ENCODE assay signal across 8 mouse cellular contexts in genomic region chr1:84283119-84283518, GRCm38 (mm10).
DNase-seq lines count a peak whose midpoint lies in the region; ATAC-seq and TF ChIP-seq lines count a peak whose summit lies in the region.

No protein-coding gene starts in this region.

- H3K27me3 ChIP-seq in cerebellum, adult 2 months (ENCODE audit: control insufficient read depth, insufficient read depth, low read length), result no peaks in the 10 kb centered on the region; the same call in 1 of the 2 replicates
- no peaks in the 10 kb centered on the region for H3K27me3 ChIP-seq in heart, adult 2 months (ENCODE audit: control insufficient read depth, insufficient read depth, low read length)
- H3K27me3 ChIP-seq in kidney, embryonic 16.5 days (ENCODE audit: insufficient read depth, low read length), result peaks cover 9% of the 10 kb centered on the region
- no peaks in the 10 kb centered on the region for H3K27me3 ChIP-seq in stomach, postnatal 0 days (ENCODE audit: control insufficient read depth, insufficient read depth, low read length)

- no peak for TF ChIP-seq EP300 in heart, adult 2 months (IDR thresholded peaks at IDR 0.05; ENCODE audit: insufficient read depth, low read depth, low read length)
- no peak for TF ChIP-seq EP300 in stomach, postnatal 0 days (optimal IDR thresholded peaks at IDR 0.05)

- DNase-seq in left cerebral cortex, adult 2 months (ENCODE audit: extremely low spot score in 1 of 2, low spot score in 2 of 2), result peak; percentile 39 to 54
- DNase-seq in left cerebral cortex, adult 8-10 months (ENCODE audit: low spot score in 2 of 2), result no peak
- peak; percentile 24 to 29 for DNase-seq in cerebellum, adult 2 months
- DNase-seq in heart, adult 2 months, result peak; percentile 41 to 43
- DNase-seq in lung, postnatal 14 days, result peak; percentile 36
- DNase-seq in stomach, postnatal 0 days (ENCODE audit: low spot score), result no peak

- no peaks in the 10 kb centered on the region for H3K9me3 ChIP-seq in kidney, embryonic 16.5 days (ENCODE audit: low read length)
- H3K9me3 ChIP-seq in stomach, postnatal 0 days (ENCODE audit: control insufficient read depth, low read length), result no peaks in the 10 kb centered on the region

- 47% methylated on average over 2 of the region's 2 CpGs for WGBS in cerebellum, adult 2 months
- 4% methylated on average over 2 of the region's 2 CpGs for WGBS in heart, adult 2 months
- 5% methylated on average over 2 of the region's 2 CpGs for WGBS in kidney, embryonic 16.5 days
- 7% methylated on average over 2 of the region's 2 CpGs for WGBS in stomach, postnatal 0 days

- no peaks in the 10 kb centered on the region for H3K36me3 ChIP-seq in heart, adult 2 months (ENCODE audit: control insufficient read depth, insufficient read depth, low read length)
- H3K36me3 ChIP-seq in kidney, embryonic 16.5 days (ENCODE audit: insufficient read depth, low read length), result no peaks in the 10 kb centered on the region
- no peaks in the 10 kb centered on the region for H3K36me3 ChIP-seq in stomach, postnatal 0 days (ENCODE audit: control insufficient read depth, insufficient read depth, low read length)

- peak; percentile 60 for TF ChIP-seq CTCF in left cerebral cortex, adult 2 months (IDR thresholded peaks at IDR 0.05)
- no peak for TF ChIP-seq CTCF in cerebellum, adult 2 months (IDR thresholded peaks at IDR 0.05; ENCODE audit: borderline replicate concordance, insufficient read depth, low read depth, low read length)
- TF ChIP-seq CTCF in heart, adult 2 months (IDR thresholded peaks at IDR 0.05), result peak; percentile 54
- peak; percentile 53 for TF ChIP-seq CTCF in stomach, postnatal 0 days (IDR thresholded peaks at IDR 0.05; ENCODE audit: low read depth)

- H3K4me1 ChIP-seq in cerebellum, adult 2 months (ENCODE audit: control insufficient read depth, insufficient read depth, low read length), result no peaks in the 10 kb centered on the region
- H3K4me1 ChIP-seq in heart, adult 2 months (ENCODE audit: control insufficient read depth, insufficient read depth, low read length), result no peaks in the 10 kb centered on the region; the same call in 1 of the 2 replicates
- 0 out of 2 replicates have a peak, but pooled peaks cover 2% of the 10 kb centered on the region for H3K4me1 ChIP-seq in kidney, embryonic 16.5 days (ENCODE audit: insufficient read depth, low read length)
- no peaks in the 10 kb centered on the region for H3K4me1 ChIP-seq in stomach, postnatal 0 days (replicated peaks; ENCODE audit: control insufficient read depth, insufficient read depth)

- peak overlapping the region; percentile 94 for H3K4me2 ChIP-seq in kidney, embryonic 16.5 days (replicated peaks; ENCODE audit: low read depth, low read length)
- peak overlapping the region; percentile 81 for H3K4me2 ChIP-seq in stomach, postnatal 0 days (replicated peaks; ENCODE audit: low read depth)

- H3K9ac ChIP-seq in heart, adult 2 months (ENCODE audit: low read depth, low read length), result peak overlapping the region; percentile 50; the same call in 1 of the 2 replicates
- 0 out of 2 replicates have a peak overlapping the region, but pooled peaks have one; percentile 33 for H3K9ac ChIP-seq in kidney, embryonic 16.5 days (replicated peaks; ENCODE audit: low read length)
- H3K9ac ChIP-seq in stomach, postnatal 0 days (ENCODE audit: low read length), result peak overlapping the region; percentile 38; the same call in 1 of the 2 replicates

- H3K79me2 ChIP-seq in heart, adult 2 months (replicated peaks; ENCODE audit: control insufficient read depth, insufficient read depth, low read length), result no peaks in the 10 kb centered on the region

- peak overlapping the region; percentile 99 for H3K4me3 ChIP-seq in left cerebral cortex, adult 2 months
- H3K4me3 ChIP-seq in cerebellum, adult 2 months (replicated peaks; ENCODE audit: insufficient read depth, low read depth, low read length), result peak overlapping the region; percentile 32
- peak overlapping the region; percentile 55 for H3K4me3 ChIP-seq in heart, adult 2 months
- peak overlapping the region; percentile 72 for H3K4me3 ChIP-seq in kidney, embryonic 16.5 days (ENCODE audit: low read length)
- peak overlapping the region; percentile 56 for H3K4me3 ChIP-seq in stomach, postnatal 0 days (ENCODE audit: low read depth, low read length)

- H3K27ac ChIP-seq in left cerebral cortex, adult 2 months, result no peak overlapping the region
- H3K27ac ChIP-seq in cerebellum, adult 2 months (ENCODE audit: insufficient read depth, low read length), result no peak overlapping the region
- peak overlapping the region; percentile 73 for H3K27ac ChIP-seq in heart, adult 2 months
- no peak overlapping the region; the same call in 1 of the 2 replicates for H3K27ac ChIP-seq in kidney, embryonic 16.5 days (ENCODE audit: low read length)
- no peak overlapping the region for H3K27ac ChIP-seq in stomach, postnatal 0 days (replicated peaks)

- ATAC-seq in kidney, embryonic 16.5 days (ENCODE audit: low FRiP score, low TSS enrichment), result no peak
- ATAC-seq in stomach, postnatal 0 days (ENCODE audit: low FRiP score, low TSS enrichment), result no peak
- no peak for ATAC-seq in CD4-positive, CD25-positive, alpha-beta regulatory T cell, adult 4 months

- intact Hi-C loops in left cerebral cortex, adult 2 months (cut with DNase I), result loop anchor here (2.0 to 10.0 kb wide), 4 partner anchors 64 to 412 kb away; partner anchors contain the start of gene Dner
- intact Hi-C loops in heart, adult 2 months (cut with DNase I), result loop anchor here (10.0 kb wide), 2 partner anchors 148 to 302 kb away; no protein-coding TSS in a partner anchor

- no peak for TF ChIP-seq POLR2A in cerebellum, adult 2 months (IDR thresholded peaks at IDR 0.05; ENCODE audit: borderline replicate concordance, insufficient read depth, low read length)
- no peak for TF ChIP-seq POLR2A in heart, adult 2 months (IDR thresholded peaks at IDR 0.05; ENCODE audit: insufficient read depth, low read depth, low read length)

Comparison
In these comparisons a context has a peak if more than half of its experiments do, and no peak if none do; other contexts are left out.
1. DNase-seq: peak in left cerebral cortex, adult 2 months (2 of 2), cerebellum, adult 2 months (2 of 2), heart, adult 2 months (2 of 2) and lung, postnatal 14 days (single experiment); none in left cerebral cortex, adult 8-10 months (0 of 2) and stomach, postnatal 0 days (single experiment).
2. H3K4me3 ChIP-seq: peak in every context shown above with its lines; median percentile 99 in left cerebral cortex, adult 2 months; 72 in kidney, embryonic 16.5 days; 56 in stomach, postnatal 0 days; 55 in heart, adult 2 months; 32 in cerebellum, adult 2 months.
3. Peak in every context shown above with its lines, with median percentiles within 50 percentile points of each other: H3K9ac ChIP-seq.